Mouse (Mus musculus) layer of hippocampus, adult 8-10 months (tissue): ENCODE measurements around the gene Uba3. TPM values are rescaled to one million over a fixed set of nuclear protein-coding genes. Genes with fewer than 3 reads are reported as not detected.
A peak's percentile ranks its signal among the peaks of the same experiment; 100 is the strongest.

Experiments used
- DNase-seq, 2 experiments: peaks; one replicate each; pipeline ENCODE4 v3.0.0; 2022; ENCODE audit warnings: low spot score in 2 of 2
- total RNA-seq, 4 experiments: library from RNA; stranded (reverse); gene quantifications; 2 replicates each; pipeline ENCODE4 v1.2.4; 2022

The Uba3 gene
- total RNA-seq, 4 experiments from 2014 or later, result 68.2 to 76.3 (median 70.4) TPM

DNA sequence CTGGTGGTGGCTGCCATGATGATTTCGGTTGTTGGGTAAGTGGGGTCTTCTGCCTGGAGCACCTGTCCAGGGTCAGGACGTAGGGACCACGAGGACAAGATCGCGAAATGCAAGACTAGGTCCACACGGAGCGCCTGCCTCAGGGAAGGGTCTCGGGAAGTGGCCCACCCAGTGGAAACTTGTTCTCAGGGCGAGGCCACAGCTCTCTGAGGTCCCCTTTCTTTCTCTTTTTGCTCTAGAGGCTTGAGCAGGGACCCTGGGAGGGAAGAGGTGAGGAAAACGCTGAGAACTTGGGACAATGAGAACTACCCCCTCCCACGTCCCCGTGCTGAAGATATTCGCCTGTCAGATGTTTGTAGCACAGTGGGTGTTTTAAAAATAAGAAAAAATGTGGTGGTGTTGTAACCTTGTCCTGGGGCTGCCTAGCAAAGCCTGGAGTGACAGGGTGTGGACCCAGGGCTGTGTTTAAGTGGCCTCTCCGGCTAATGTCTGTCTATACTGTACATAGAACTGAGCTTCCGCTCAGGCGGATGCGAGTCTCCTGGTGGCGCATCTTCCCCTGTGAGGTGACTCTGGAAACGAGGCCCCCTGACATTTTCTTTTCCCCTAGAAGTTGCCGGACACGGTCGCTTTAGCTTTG is 5.6 kb upstream of the Uba3 start:
- DNase-seq, result no peak

DNA sequence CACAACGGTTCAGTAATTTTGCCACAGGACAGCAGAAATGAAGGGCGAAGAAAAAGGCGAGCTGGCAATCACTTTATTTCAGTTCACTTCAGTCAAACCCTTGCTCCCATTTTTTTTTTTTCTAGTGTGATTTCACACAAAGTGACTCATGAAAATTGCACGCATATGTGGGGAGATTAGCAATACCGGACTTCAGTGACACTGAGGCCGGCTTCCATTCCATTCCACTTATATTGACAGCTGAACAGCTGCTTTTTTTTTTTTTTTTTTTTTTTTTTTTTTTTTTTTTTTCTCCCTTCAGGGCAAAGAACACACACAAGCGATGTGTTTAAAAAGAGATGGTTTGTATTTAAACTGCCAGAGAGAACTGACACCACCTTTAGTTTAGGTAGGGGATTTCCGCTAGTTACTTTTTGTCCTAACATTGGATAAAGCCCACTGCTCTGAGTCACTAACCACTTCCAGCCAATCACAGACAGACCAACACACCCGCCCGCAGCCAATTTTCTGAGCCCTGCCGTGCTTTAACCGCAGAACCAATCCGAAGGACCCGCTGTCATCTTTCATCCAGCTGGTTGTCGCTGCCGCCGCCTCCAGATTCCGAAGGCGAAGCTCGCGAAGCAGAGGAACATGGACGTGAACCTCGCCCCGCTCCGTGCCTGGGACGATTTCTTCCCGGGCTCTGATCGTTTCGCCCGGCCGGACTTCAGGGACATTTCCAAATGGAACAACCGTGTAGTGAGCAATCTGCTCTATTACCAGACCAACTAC is 4.9 kb upstream of the Uba3 start, which contains the start of gene Arl6ip5:
TSS of gene Arl6ip5 (plus strand) at position 499 of the 771 bp plus-strand sequence.
- DNase-seq, result peak; percentile 83 to 87

DNA sequence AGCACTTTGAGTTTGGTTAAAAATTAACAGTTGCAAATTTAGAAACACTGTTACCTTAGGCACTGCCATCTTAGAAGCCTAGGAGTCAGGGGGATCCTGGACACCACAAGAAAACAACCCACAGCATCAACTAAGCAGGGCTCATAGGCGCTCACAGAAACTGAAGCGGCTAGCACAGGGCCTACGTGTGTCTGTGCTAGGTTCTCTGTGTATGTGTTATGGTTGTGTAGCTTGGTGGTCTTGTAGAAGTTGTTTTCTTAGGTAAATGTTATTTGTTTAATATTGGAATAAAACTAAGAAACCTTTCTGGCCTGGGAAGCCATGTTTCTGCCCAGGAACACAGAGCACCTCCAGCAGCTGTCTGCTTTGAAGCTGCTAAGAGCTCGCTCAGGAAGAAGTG is 4.3 kb upstream of the Uba3 start:
- no peak for DNase-seq

DNA sequence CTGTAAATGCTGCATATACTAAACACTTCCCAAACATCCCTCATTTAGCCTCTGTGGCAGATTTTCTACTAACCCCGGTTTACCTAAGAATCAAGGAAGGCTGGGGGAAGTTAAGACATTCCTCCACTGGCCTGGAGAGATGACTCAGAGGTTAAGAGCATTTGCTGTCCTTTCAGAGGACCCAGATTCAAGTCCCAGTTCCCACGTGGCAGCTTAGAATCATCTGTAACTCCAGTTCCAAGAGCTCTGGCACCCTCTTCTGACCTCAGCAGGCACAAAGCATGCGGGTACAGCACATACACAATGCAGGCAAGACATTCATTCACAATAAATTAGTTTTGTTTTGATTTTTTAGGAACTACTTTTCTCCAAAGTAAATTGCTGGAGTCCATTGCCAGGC is 3.8 kb upstream of the Uba3 start:
- DNase-seq, result no peak

DNA sequence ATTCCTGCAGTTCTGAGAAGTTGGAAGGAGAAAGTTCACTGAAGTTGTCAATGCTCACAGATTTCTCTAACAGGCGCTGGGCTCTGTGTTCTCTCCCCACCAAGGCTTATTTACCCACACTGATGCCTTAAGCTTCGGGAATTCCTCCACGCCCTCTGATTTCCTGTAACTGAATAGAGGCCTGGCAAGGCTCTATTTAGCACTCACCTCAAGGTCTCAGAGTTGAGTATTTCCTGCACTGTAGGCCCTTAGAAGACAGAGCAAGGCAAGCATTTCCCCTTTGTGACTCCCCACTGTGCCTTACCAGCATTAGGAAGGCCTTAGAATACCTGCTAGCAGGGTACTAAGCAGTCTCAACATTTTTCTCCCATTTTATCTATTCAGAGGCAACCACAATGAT is 3.0 kb upstream of the Uba3 start:
- no peak for DNase-seq

DNA sequence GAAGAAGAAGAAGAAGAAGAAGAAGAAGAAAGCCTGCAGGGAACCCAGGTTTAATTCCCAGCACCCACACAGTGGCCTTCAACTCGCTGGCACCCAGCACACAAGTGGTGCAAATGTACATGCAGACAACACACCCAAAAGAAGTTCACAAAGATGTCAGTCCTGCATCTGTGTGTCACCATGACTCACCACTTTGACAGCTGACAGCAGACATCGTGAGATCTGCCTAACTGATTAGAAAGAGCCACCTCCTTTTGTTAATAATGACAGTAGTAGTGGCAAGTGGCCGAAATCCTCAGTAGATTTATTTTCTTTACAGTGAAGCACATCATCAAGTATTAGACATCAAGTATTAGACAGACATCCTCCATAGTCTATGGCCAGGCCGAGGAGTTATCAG is 1.6 kb upstream of the Uba3 start:
- DNase-seq, result no peak

DNA sequence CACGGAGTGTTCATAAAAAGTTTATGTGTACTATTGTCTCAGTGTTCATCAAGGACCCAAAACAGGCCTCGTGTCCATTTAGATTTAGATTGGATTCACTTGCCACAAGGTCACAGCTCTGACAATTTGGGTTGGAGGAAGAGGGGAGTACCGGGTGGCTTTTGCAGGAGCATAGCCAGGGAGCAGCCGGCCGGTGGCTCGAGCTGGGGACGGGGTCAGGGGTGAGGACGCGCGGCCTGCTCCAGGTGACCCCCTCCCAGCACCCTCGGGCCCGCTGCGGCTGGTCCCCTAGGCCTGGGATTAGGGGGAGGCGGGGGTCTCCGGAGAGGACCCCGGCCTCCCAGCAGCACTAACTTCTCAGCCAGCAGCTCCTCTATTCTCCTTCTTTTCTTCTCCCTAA is 495 bp downstream of the Uba3 start:
- DNase-seq, result no peak

DNA sequence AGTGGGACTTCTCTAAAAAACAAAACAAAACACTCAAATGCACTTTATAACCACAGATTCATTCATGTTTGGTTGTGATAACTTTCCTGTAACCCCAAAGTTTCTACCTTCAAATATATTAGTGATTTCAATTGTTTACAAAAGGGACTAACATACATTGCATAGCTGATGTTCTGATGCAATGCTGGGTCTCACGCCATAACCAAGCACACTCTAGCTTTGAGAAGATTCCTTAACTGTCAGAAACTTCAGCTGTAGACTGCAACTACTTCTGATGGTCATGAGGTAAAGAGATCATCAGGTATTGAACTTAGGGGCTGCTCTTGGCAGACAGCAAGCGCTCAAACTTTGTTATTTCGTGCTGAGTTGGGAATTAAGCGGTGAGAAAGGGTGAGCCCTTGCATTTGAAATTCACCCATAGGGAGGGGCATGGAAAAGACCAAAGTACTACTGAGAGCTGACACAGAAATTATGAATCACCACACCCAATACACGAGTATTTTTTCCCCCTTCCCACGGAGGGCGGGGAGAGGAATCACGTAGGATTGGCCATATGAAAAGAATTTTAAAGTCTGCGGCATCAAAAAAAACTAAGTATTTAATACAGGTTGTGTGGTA is 1.1 kb downstream of the Uba3 start:
- DNase-seq, result no peak

DNA sequence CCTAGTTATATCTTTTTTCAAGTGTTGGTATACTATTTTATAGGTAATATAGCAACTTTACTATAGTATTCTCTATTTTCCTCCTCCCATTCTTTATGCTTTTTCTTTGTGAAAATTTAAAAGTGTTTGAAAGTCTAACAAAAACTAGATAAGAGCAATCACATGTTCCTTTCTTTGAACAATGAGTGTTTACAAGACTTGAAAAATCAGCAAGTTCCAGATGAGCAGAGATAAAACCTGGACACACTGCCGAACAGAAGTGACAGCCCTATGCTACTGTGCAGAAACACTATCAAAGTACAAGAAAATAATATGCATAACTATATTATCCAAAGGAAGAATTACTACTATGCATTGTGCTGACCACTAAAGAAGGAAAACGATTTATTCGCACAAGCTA is 3.0 kb downstream of the Uba3 start:
- no peak for DNase-seq

DNA sequence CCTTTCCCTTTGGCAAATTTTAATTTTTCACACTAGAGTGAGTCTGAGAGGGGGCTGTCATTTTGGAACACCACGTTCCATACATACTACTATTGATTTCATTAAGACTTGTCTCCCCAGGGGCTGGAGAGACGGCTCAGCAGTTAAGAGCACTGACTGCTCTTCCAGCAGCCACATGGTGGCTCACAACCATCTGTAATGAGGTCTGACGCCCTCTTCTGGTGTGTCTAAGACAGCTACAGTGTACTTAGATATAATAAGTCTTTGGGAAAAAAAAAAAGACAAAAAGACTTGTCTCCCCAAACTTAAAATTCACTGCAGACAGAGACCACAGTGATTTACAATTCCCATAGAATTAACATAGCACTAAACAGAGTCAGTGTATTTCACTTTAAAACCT is 5.0 kb downstream of the Uba3 start:
- no peak for DNase-seq

DNA sequence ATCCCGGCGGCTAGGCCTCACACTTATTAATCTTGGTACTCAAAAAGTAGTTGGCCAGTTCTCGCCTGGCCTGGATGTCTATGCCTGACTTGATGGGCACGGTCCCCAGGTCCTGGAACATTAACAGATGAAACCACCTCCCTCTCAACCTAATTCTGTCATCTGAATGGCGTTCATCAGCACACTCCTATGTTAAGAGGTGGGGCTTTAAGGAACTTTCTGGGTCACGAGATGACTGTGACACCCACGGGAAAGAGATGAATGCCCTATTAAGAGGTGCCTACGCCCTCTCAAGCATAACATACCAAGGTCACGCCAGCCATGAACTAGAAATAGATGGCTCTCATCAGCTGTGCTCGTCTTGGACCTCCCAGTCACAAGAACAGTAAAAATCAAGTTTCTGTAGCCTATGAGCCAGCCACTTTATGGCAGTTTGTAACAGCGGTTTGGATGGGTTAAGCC is 26.0 kb downstream of the Uba3 start:
- no peak for DNase-seq

DNA sequence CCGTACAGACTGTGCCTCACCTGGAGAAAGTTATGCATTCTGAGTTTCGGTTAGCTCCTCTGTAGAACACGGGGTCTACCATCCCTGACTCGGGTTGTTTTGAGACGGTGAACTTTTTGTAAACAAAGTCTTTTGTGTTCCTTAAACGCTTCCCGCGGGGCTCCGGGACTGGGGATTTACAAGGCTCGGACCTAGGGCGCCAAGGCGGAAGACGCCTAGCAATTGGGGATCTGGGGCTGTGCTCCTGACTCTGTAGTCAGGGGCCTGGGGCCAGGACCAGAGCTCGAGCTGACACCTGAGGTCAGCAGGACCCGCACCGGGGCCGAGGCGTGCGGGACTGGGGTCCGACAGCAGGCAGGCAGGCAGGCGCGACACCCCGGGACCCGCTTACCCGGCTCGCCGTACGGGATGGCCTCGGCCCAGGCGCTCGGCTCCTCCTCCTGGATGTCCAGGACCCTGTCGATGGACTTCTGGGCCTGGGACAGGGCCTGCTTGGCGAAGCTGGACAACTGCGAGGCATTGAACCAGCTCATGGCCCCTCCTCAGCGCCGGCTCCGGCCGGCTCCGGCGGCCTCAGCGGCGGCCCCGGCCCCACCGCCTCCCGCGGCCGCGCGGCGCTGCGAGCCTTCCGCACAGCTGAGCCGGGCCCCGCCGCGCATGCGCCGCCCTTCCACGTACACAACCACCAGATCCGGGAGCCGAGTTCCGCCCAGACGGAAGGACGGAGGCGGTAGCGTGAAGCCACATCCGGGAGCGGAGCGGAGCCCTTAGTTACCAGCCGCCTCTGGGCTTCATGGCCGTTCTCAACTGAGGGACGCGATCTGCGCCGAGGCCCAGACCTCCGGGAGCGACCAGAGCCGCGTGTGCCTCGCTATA is 26.7 kb downstream of the Uba3 start, which contains the start of gene Tmf1:
TSS of gene Tmf1 (minus strand) at position 632 of the 876 bp plus-strand sequence.
- DNase-seq, result peak; percentile 91 to 95

DNA sequence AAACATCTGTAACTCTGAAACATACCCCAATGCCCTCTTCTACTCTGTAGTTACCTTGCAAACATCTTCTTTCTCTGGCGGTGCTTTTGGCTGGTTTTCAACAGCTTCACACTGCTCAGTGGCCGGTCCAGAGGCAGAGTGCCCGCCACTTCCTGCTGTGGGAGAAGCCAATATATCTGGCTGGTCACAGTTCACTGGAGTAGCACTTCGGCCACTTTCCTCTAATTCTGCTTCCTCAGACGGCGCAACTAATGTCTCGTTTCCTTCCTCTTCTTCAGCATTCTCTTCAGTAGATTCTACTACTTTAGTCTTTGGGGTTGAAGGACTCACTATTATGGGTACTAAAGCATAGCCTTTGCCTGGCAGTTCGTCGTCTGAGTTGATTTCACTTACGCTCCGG is 29.7 kb downstream of the Uba3 start:
- DNase-seq, result no peak

DNA sequence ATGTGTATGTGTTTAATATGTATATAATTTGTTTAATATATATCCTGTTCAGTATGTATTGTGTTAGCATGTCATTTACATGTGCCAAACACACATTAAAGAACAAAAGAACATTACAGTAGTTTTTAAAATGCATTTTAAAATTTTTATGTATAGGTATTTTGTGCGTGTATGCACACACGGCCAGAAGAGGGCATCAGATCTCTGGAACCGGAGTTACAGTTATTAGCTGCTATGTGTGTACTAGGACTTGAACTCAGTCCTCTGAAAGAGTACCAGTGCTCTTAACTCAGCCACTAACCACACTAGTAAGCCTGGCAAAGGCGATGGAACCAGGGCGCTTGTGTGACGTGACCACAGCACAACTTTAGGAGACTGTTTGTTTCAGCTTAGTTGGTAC is 55.3 kb downstream of the Uba3 start:
- no peak for DNase-seq

DNA sequence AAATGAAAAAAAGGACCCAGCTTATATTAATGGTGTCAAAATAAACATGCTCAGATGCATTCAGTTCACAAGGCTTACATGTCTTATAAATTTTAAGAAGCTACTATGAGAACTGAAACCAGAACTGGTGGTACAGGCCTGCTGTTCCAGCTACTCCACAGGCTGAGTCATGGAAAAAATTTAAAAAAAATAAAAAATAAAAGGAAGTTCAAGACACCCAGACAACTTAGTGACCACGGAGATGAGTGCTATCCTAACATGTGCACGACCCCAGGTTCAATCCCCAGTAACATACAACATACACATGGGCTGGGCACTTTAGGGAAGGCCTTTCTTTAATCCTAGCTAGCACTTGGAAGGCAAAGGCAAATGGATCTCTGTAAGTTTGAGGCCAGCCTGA is 55.7 kb downstream of the Uba3 start:
- no peak for DNase-seq

DNA sequence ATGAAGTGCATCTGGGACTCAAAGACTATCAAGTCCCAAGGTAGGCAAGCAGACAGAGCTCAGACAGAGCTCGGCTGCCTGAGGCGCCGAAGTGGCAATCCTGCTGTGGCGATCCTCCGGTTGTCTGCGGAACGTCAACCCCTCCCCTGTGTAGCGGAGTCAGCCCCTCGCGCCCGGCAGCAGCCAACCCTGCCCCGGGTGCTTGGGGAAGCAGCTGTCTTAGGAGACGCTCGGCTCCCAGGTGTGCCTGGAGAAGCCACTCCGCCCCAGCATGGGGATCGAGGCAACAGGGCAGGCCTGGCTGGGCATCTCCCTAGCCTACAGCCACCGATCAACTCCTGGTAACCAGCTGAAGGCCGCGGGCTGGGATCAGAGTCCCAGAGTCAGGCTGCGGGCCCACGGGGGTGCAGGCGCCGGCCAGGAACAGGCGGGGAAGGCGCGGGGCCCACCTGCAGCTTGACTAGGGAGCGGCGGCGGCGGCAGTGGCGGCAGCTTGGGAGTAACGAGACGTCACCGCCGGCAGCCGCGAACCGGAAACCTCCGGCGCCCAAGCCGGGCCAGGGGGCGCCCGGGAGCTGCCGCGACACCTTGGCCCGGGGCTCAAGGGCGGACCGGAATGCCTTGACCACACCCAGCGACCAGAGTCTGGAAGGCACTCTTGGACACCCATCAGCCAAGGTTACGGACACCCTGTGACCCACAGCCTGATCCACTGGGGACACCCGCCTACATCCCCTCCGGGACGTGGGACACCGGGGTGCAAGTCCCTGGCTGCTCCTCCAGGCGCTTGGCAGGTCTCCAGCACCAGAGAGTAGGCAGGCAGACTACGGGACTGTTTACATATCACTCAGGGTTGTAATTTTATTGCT is 56.8 kb downstream of the Uba3 start, which contains the start of gene Eogt:
TSS of gene Eogt (minus strand) at position 800 of the 869 bp plus-strand sequence.
- DNase-seq, result peak; percentile 37 to 58

DNA sequence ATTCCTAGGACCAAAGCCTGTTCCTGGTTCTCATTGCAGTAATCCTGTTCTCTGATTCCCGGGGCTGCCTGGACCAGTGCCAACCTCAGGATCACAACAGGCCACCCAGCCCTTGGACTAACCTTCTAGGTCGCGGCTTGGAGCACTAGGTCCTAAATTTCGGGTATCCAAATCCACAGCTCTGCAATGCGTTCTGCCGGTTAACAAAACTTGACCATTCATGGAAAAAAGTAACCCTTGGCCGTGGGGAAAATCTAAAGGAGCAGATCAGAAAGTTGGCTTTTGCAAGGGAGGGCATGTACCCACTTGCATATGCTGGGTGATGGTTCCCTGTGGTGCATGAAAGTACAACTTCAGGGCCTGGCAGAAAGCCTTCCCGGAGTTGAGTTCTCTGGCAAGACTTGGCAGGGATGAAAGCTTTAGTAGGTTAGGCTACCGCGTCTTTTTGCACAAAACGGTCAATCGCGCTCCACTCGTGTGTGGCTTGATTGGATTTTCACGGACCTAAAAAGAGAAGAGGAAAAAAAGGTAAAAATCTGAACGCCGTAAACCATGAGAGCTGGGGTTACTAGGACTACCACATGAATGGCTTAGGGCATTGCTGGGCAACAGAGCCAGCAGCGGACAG is 57.6 kb downstream of the Uba3 start:
- DNase-seq, result peak; percentile 13 to 19

DNA sequence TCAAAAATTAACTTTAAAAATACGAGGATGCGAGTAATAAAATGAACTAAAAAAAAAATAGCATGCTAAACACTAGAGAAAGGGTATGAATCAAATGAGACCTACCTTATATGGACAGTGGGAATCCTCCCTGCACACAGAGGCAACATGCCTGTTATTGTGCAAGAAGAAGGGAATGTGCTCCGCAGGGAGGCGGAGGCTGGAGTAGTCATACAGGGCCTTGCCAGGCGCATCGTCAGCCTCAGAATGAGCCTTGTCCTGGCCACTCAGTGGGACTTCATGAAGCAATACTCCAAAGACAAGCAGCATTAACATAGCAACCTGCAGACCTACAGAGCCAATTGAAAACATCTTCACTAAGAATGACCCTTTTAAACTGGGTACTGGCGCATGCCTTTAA is 60.3 kb downstream of the Uba3 start:
- no peak for DNase-seq

DNA sequence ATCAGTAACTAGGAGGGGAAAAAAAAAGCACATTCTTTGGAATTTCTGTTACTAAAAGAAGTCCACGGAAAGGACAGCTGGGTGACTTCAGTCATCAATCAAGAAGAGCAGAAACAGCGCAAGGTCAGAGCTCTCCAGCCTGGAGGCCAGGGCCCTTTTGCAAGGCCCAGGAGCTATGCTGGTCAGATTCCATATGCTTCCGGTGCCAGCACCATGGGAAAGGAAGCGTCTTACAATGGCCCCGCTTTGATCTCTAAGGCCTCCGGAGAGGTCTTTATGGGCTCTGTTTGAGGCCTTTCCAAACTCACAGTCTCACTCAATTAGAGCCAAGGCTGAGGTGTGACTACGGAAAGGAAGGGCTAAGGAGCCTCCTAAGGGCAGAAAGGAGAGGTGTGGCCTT is 61.1 kb downstream of the Uba3 start:
- DNase-seq, result no peak

DNA sequence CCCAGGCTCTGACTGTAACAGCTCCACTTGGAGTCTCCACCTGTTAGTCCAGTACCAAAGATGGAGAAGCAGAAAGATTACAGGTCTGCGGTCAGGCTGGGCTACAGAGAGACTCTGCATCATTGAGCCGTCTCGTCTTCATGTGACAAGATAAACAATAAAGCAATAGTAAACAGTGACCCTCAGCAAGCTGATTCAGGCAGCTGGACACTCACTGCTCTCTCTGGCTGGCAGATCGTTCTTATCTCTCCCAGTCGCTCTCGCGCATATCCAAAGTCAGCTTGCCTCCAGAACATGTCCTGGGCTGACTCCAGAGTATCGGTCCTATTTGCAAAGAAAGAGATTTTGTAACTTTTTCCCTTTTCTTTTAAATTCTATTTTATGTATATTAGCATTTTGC is 62.8 kb downstream of the Uba3 start:
- DNase-seq, result no peak
